Mouse (Mus musculus) c-Kit-positive CD71-positive TER-119-positive erythroid progenitor cells, embryonic 14.5 days (primary cell): ENCODE results near the gene Btnl1.
A peak's percentile ranks its signal among the peaks of the same experiment; 100 is the strongest.

ENCODE experiments used
- DNase-seq: peaks from one replicate; pipeline ENCODE4 v3.0.0-alpha.2; 2013; ENCODE audit warnings: low spot score

Btnl1 gene

GRCm38 (mm10) chr17:34376847-34377246 is at the start of gene Btnl1:
Btnl1 (plus strand) TSS chr17:34377132.
- DNase-seq = no peak

GRCm38 (mm10) chr17:34329807-34330206 is 47.1 kb upstream of the Btnl1 start:
- DNase-seq = no peak

GRCm38 (mm10) chr17:34331200-34331599 is 45.7 kb upstream of the Btnl1 start:
- DNase-seq = no peak

GRCm38 (mm10) chr17:34340619-34341402 is 36.1 kb upstream of the Btnl1 start:
- DNase-seq = no peak

GRCm38 (mm10) chr17:34344882-34345281 is 32.0 kb upstream of the Btnl1 start:
- DNase-seq = no peak

- no peak for DNase-seq
These were observed 31.4 kb upstream of the Btnl1 start for GRCm38 (mm10) chr17:34345486-34345885.

GRCm38 (mm10) chr17:34346041-34346440 is 30.9 kb upstream of the Btnl1 start:
- no peak for DNase-seq

- DNase-seq = peak; percentile 15
These were observed 29.2 kb upstream of the Btnl1 start for GRCm38 (mm10) chr17:34347606-34348308.

- peak; percentile 66 for DNase-seq
These were observed 27.5 kb upstream of the Btnl1 start for GRCm38 (mm10) chr17:34349429-34349828.

GRCm38 (mm10) chr17:34354539-34354938 is 22.4 kb upstream of the Btnl1 start, which contains the start of gene Btnl2:
Btnl2 (plus strand) TSS chr17:34354822.
- no peak for DNase-seq

GRCm38 (mm10) chr17:34354940-34355339 is 22.0 kb upstream of the Btnl1 start:
- DNase-seq = no peak

GRCm38 (mm10) chr17:34362954-34363546 is 13.9 kb upstream of the Btnl1 start:
- DNase-seq = no peak

GRCm38 (mm10) chr17:34363676-34364310 is 13.1 kb upstream of the Btnl1 start:
- no peak for DNase-seq

GRCm38 (mm10) chr17:34365031-34365430 is 11.9 kb upstream of the Btnl1 start:
- no peak for DNase-seq

GRCm38 (mm10) chr17:34370563-34370962 is 6.4 kb upstream of the Btnl1 start:
- no peak for DNase-seq

- no peak for DNase-seq
These were observed 3.8 kb upstream of the Btnl1 start for GRCm38 (mm10) chr17:34373055-34373709.

- DNase-seq = no peak
These were observed 698 bp downstream of the Btnl1 start for GRCm38 (mm10) chr17:34377450-34378209.

- DNase-seq = no peak
These were observed 1.8 kb downstream of the Btnl1 start for GRCm38 (mm10) chr17:34378716-34379115.

GRCm38 (mm10) chr17:34379451-34379850 is 2.5 kb downstream of the Btnl1 start:
- no peak for DNase-seq

GRCm38 (mm10) chr17:34381876-34382275 is 4.9 kb downstream of the Btnl1 start:
- DNase-seq = no peak

- DNase-seq = no peak
These were observed 6.3 kb downstream of the Btnl1 start for GRCm38 (mm10) chr17:34383212-34383611.
